Comparison of ENCODE assay signal across 16 mouse cellular contexts in the genomic region with DNA sequence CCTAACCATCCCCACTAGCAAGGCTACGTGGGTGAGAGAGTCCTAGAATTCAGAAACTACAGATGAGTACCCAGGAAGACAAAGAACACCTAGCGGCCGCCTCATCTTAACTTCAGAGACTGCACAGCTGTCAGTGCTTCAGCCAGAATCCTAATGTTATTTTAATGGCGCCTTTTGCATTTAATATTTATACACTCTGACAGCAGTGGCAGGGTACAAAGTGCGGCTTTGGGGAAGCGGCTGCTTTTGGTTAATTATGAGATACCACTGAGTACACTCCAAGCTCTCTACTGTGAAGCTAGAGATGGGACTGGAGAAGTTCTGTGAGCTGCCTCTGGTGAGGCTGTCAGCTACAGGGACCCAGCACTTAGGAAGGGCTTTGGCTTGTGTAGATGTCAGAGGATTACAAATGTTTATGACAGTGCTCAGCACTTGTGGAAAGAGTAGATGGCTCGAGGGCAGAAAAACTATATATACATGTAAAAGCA.
A peak's percentile ranks its signal among the peaks of the same experiment; 100 is the strongest.
DNase-seq lines count a peak whose midpoint lies in the region; ATAC-seq and TF ChIP-seq lines count a peak whose summit lies in the region.
"Had no signal": no experiment of that assay in that cellular context is flagged by ENCODE, and none has a peak within 500 bp of the region (broad histone marks: within the 10 kb centered on the region; RNA-seq: fewer than 3 reads in every experiment).

No protein-coding gene starts in this region.

- ATAC-seq in heart, embryonic 11.5 days (replicated peaks; ENCODE audit: insufficient number of reproducible peaks, low FRiP score, low TSS enrichment): no peak
- ATAC-seq in heart, embryonic 12.5 days (ENCODE audit: insufficient number of reproducible peaks, low FRiP score): no peak
- ATAC-seq in lung, embryonic 14.5 days (ENCODE audit: insufficient read depth): no peak
- peak; percentile 78 for ATAC-seq in midbrain, embryonic 15.5 days (replicated peaks)
- ATAC-seq: forebrain, embryonic 13.5 days; forebrain, postnatal 0 days had no signal

- no peaks in the 10 kb centered on the region for H3K9me3 ChIP-seq in heart, embryonic 11.5 days (replicated peaks; ENCODE audit: control insufficient read depth, low read length)
- H3K9me3 ChIP-seq in heart, embryonic 12.5 days (replicated peaks): no peaks in the 10 kb centered on the region
- H3K9me3 ChIP-seq in lung, embryonic 14.5 days (ENCODE audit: low read depth, low read length): no peaks in the 10 kb centered on the region
- H3K9me3 ChIP-seq in midbrain, embryonic 15.5 days: no peaks in the 10 kb centered on the region
- H3K9me3 ChIP-seq: embryonic facial prominence, embryonic 10.5 days; forebrain, embryonic 13.5 days; hindbrain, embryonic 15.5 days had no signal

- no peak for TF ChIP-seq CTCF in lung, embryonic 14.5 days (IDR thresholded peaks at IDR 0.05; ENCODE audit: low read depth)

- H3K4me3 ChIP-seq in heart, embryonic 11.5 days (ENCODE audit: low read depth, low read length): no peak overlapping the region
- H3K4me3 ChIP-seq in heart, embryonic 12.5 days: no peak overlapping the region
- H3K4me3 ChIP-seq in lung, embryonic 14.5 days (ENCODE audit: low read depth, low read length): no peak overlapping the region
- no peak overlapping the region for H3K4me3 ChIP-seq in midbrain, embryonic 15.5 days
- H3K4me3 ChIP-seq: embryonic facial prominence, embryonic 10.5 days; forebrain, embryonic 13.5 days; hindbrain, embryonic 15.5 days had no signal

- H3K36me3 ChIP-seq in heart, embryonic 11.5 days (ENCODE audit: control insufficient read depth, insufficient read depth, low read length): no peaks in the 10 kb centered on the region
- H3K36me3 ChIP-seq in heart, embryonic 12.5 days: peaks cover 8% of the 10 kb centered on the region; the same call in 1 of the 2 replicates
- H3K36me3 ChIP-seq in lung, embryonic 14.5 days (ENCODE audit: insufficient read depth): no peaks in the 10 kb centered on the region
- H3K36me3 ChIP-seq in midbrain, embryonic 15.5 days (replicated peaks): no peaks in the 10 kb centered on the region
- H3K36me3 ChIP-seq: hindbrain, embryonic 15.5 days had no signal

- WGBS in heart, embryonic 11.5 days (ENCODE audit: insufficient replicate concordance): 78% methylated on average over 7 of the region's 7 CpGs
- 74% methylated on average over 7 of the region's 7 CpGs for WGBS in heart, embryonic 12.5 days
- 52% methylated on average over 7 of the region's 7 CpGs for WGBS in lung, embryonic 14.5 days
- WGBS in midbrain, embryonic 15.5 days: 69% methylated on average over 7 of the region's 7 CpGs

- H3K9ac ChIP-seq in heart, embryonic 11.5 days (ENCODE audit: low read depth, low read length): peak overlapping the region; percentile 28; the same call in 1 of the 2 replicates
- no peak overlapping the region for H3K9ac ChIP-seq in heart, embryonic 12.5 days
- no peak overlapping the region for H3K9ac ChIP-seq in lung, embryonic 14.5 days
- H3K9ac ChIP-seq in midbrain, embryonic 15.5 days: no peak overlapping the region
- H3K9ac ChIP-seq: forebrain, embryonic 13.5 days; forebrain, postnatal 0 days; hindbrain, embryonic 15.5 days had no signal

- H3K4me1 ChIP-seq in heart, embryonic 11.5 days (ENCODE audit: control insufficient read depth, insufficient read depth, low read length): peaks cover 3% of the 10 kb centered on the region; the same call in 1 of the 2 replicates
- peaks cover 20% of the 10 kb centered on the region for H3K4me1 ChIP-seq in heart, embryonic 12.5 days (replicated peaks)
- no peaks in the 10 kb centered on the region for H3K4me1 ChIP-seq in lung, embryonic 14.5 days (ENCODE audit: insufficient read depth)
- H3K4me1 ChIP-seq in midbrain, embryonic 15.5 days: peaks cover 5% of the 10 kb centered on the region; the same call in 1 of the 2 replicates
- H3K4me1 ChIP-seq: embryonic facial prominence, embryonic 10.5 days; forebrain, embryonic 13.5 days; hindbrain, embryonic 15.5 days had no signal

- no peaks in the 10 kb centered on the region for H3K27me3 ChIP-seq in heart, embryonic 11.5 days (ENCODE audit: control insufficient read depth, insufficient read depth, low read length)
- H3K27me3 ChIP-seq in heart, embryonic 12.5 days (replicated peaks): no peaks in the 10 kb centered on the region
- H3K27me3 ChIP-seq in lung, embryonic 14.5 days (ENCODE audit: insufficient read depth, low read length): no peaks in the 10 kb centered on the region
- H3K27me3 ChIP-seq in midbrain, embryonic 15.5 days (replicated peaks): no peaks in the 10 kb centered on the region
- H3K27me3 ChIP-seq: forebrain, embryonic 13.5 days; hindbrain, embryonic 15.5 days had no signal

- no peak overlapping the region; the same call in 1 of the 2 replicates for H3K4me2 ChIP-seq in heart, embryonic 11.5 days
- no peak overlapping the region for H3K4me2 ChIP-seq in heart, embryonic 12.5 days
- H3K4me2 ChIP-seq in lung, embryonic 14.5 days: no peak overlapping the region
- H3K4me2 ChIP-seq in midbrain, embryonic 15.5 days: no peak overlapping the region
- H3K4me2 ChIP-seq: forebrain, embryonic 13.5 days; hindbrain, embryonic 15.5 days had no signal

- H3K27ac ChIP-seq in heart, embryonic 11.5 days (ENCODE audit: low read depth, low read length): no peak overlapping the region
- H3K27ac ChIP-seq in heart, embryonic 12.5 days (ENCODE audit: poor library complexity, severe bottlenecking): no peak overlapping the region
- no peak overlapping the region for H3K27ac ChIP-seq in lung, embryonic 14.5 days (ENCODE audit: low read depth)
- H3K27ac ChIP-seq in midbrain, embryonic 15.5 days: peak overlapping the region; percentile 60
- H3K27ac ChIP-seq: embryonic facial prominence, embryonic 10.5 days; forebrain, embryonic 13.5 days; hindbrain, embryonic 15.5 days had no signal

- DNase-seq in lung, embryonic 14.5 days: peak; percentile 7
- DNase-seq in lung, postnatal 25 days (ENCODE audit: low spot score): no peak
- no peak for DNase-seq in cerebellum, adult 9-10 months
- no peak for DNase-seq in liver
- DNase-seq: adrenal gland, postnatal 10 days; cerebellum, adult 11-12 months; cerebellum, postnatal 10 days; forebrain, postnatal 0 days; gastrocnemius, postnatal 14 days; heart, postnatal 36 days had no signal
